Mouse (Mus musculus) heart, postnatal 0 days (tissue): Measurements from ENCODE around the gene 2210010C04Rik. TPM values are rescaled to one million over a fixed set of nuclear protein-coding genes. Genes with fewer than 3 reads are reported as not detected.

Experiments used
- ATAC-seq: fragments of 200-750 bp; cut with Nextera tagmentation; 2 replicates; pipeline ENCODE4 v1.8.0; 2017; ENCODE audit warnings: low read depth, moderate number of reproducible peaks, moderate library complexity; ENCODE audit not compliant: insufficient read depth
- DNase-seq: peaks from one replicate; pipeline ENCODE4 v3.0.0-alpha.2; 2016; ENCODE audit warnings: low spot score
- H3K27ac ChIP-seq: fragments of 300-500 bp; sonication (generic); 2 replicates; pipeline ENCODE4 v1.5.1; 2014; ENCODE audit warnings: low read depth, mild to moderate bottlenecking
- H3K27me3 ChIP-seq: fragments of 300-500 bp; sonication (generic); 2 replicates; pipeline ENCODE4 v1.6.1; 2014; ENCODE audit warnings: low read length, mixed read lengths; ENCODE audit not compliant: control insufficient read depth, insufficient read depth
- H3K36me3 ChIP-seq: fragments of 300-500 bp; sonication (generic); replicated peaks from 2 replicates; pipeline ENCODE4 v1.6.1; 2014; ENCODE audit warnings: low read length, mixed read lengths; ENCODE audit not compliant: control insufficient read depth, insufficient read depth
- H3K4me1 ChIP-seq: fragments of 300-500 bp; sonication (generic); 2 replicates; pipeline ENCODE4 v1.6.1; 2014; ENCODE audit warnings: antibody characterized with exemption; ENCODE audit not compliant: control insufficient read depth, insufficient read depth
- H3K4me2 ChIP-seq: fragments of 300-500 bp; sonication (generic); 2 replicates; pipeline ENCODE4 v1.6.1; 2014; ENCODE audit warnings: low read depth, mild to moderate bottlenecking, low read length, moderate library complexity
- H3K4me3 ChIP-seq: fragments of 300-500 bp; sonication (generic); 2 replicates; pipeline ENCODE4 v1.5.1; 2014; ENCODE audit warnings: low read depth, low read length
- H3K9ac ChIP-seq: fragments of 300-500 bp; sonication (generic); replicated peaks from 2 replicates; pipeline ENCODE4 v1.6.1; 2014; ENCODE audit warnings: low read depth, low read length, mixed read lengths
- H3K9me3 ChIP-seq: fragments of 300-500 bp; sonication (generic); replicated peaks from 2 replicates; pipeline ENCODE4 v1.6.1; 2016; ENCODE audit warnings: low read length; ENCODE audit not compliant: control insufficient read depth
- CTCF ChIP-seq: IDR thresholded peaks from 2 replicates; pipeline ENCODE4 v1.5.1; 2016; ENCODE audit warnings: antibody characterized with exemption, control low read depth, low read depth
- EP300 ChIP-seq: IDR thresholded peaks from 2 replicates; pipeline ENCODE4 v1.6.1; 2016; ENCODE audit warnings: antibody characterized with exemption, low read depth
- WGBS: fragments of 180-500 bp; shearing (Covaris S2); extraction: QIAGEN DNeasy Blood & Tissue Kit; methylation state at CpG from one replicate; pipeline ENCODE4 v1.1.7; 2014; 5-methylcytosine and 5-hydroxymethylcytosine counted together
- polyA plus RNA-seq: library from polyadenylated mRNA; unstranded; fragments of >200 nt; fragmentation: Nextera tagmentation; extraction: Ambion mirVana; gene quantifications from 2 replicates; pipeline ENCODE4 v1.2.1, GENCODE M21; 2015
- total RNA-seq: library from RNA; depleted of rRNA; stranded (reverse); fragments of >200 nt; gene quantifications from 2 replicates; pipeline ENCODE4 v1.2.3, GENCODE M21; 2014; ENCODE audit warnings: low replicate concordance

2210010C04Rik gene
- total and polyA plus RNA-seq, 2 experiments from 2014 or later: not detected

- no peak overlapping the region for H3K4me2 ChIP-seq
- DNase-seq (no peak), ATAC-seq (no peak)
- H3K27me3 ChIP-seq: no peaks in the 10 kb centered on the region
- no peaks in the 10 kb centered on the region for H3K36me3 ChIP-seq
- H3K4me1 ChIP-seq: no peaks in the 10 kb centered on the region
- no peaks in the 10 kb centered on the region for H3K9me3 ChIP-seq
- TF ChIP-seq EP300 (no peak), CTCF (no peak)
- no peak overlapping the region for H3K4me3 ChIP-seq
- 63% methylated on average over 6 of the region's 6 CpGs for WGBS
- H3K9ac ChIP-seq: no peak overlapping the region
- H3K27ac ChIP-seq: no peak overlapping the region
Observed at GRCm38 (mm10) chr6:41032802-41033201, 2.5 kb downstream of the 2210010C04Rik start.

GRCm38 (mm10) chr6:41032231-41032630, 3.1 kb downstream of the 2210010C04Rik start:
- Histone ChIP-seq H3K27ac (no peak overlapping the region), H3K4me1 (no peaks in the 10 kb centered on the region), H3K9ac (no peak overlapping the region), H3K27me3 (no peaks in the 10 kb centered on the region), H3K36me3 (no peaks in the 10 kb centered on the region), H3K4me2 (no peak overlapping the region), H3K9me3 (no peaks in the 10 kb centered on the region), H3K4me3 (no peak overlapping the region)
- 70% methylated on average over 3 of the region's 3 CpGs for WGBS
- no peak for ATAC-seq
- DNase-seq: no peak
- TF ChIP-seq CTCF (no peak), EP300 (no peak)

GRCm38 (mm10) chr6:41030821-41031220, 4.5 kb downstream of the 2210010C04Rik start:
- DNase-seq (no peak), ATAC-seq (no peak)
- Histone ChIP-seq H3K9me3 (no peaks in the 10 kb centered on the region), H3K4me2 (no peak overlapping the region), H3K4me1 (no peaks in the 10 kb centered on the region), H3K27me3 (no peaks in the 10 kb centered on the region), H3K27ac (no peak overlapping the region), H3K36me3 (no peaks in the 10 kb centered on the region), H3K4me3 (no peak overlapping the region), H3K9ac (no peak overlapping the region)
- no peak for TF ChIP-seq EP300
- no peak for TF ChIP-seq CTCF
- 72% methylated on average over 3 of the region's 3 CpGs for WGBS

GRCm38 (mm10) chr6:41027053-41027452, 8.3 kb downstream of the 2210010C04Rik start:
- Histone ChIP-seq H3K27me3 (no peaks in the 10 kb centered on the region), H3K4me2 (no peak overlapping the region), H3K4me3 (no peak overlapping the region), H3K36me3 (no peaks in the 10 kb centered on the region), H3K9me3 (no peaks in the 10 kb centered on the region), H3K27ac (peak overlapping the region; percentile 55; the same call in 1 of the 2 replicates), H3K9ac (no peak overlapping the region), H3K4me1 (no peaks in the 10 kb centered on the region)
- peak; percentile 21 for DNase-seq
- WGBS: 21% methylated on average over 2 of the region's 2 CpGs
- ATAC-seq: no peak; the same call in 1 of the 2 replicates
- TF ChIP-seq CTCF (no peak), EP300 (no peak)

GRCm38 (mm10) chr6:41025873-41026650, 9.2 kb downstream of the 2210010C04Rik start:
- no peak overlapping the region for H3K4me3 ChIP-seq
- H3K27me3 ChIP-seq: no peaks in the 10 kb centered on the region
- no peak overlapping the region for H3K4me2 ChIP-seq
- DNase-seq (no peak), ATAC-seq (no peak)
- 45% methylated on average over 2 of the region's 2 CpGs for WGBS
- TF ChIP-seq EP300 (no peak), CTCF (no peak)
- H3K36me3 ChIP-seq: no peaks in the 10 kb centered on the region
- no peaks in the 10 kb centered on the region for H3K4me1 ChIP-seq
- no peaks in the 10 kb centered on the region for H3K9me3 ChIP-seq
- H3K27ac ChIP-seq: peak overlapping the region; percentile 55
- no peak overlapping the region for H3K9ac ChIP-seq

GRCm38 (mm10) chr6:41019140-41019539, 16.2 kb downstream of the 2210010C04Rik start:
- no peak for DNase-seq
- Histone ChIP-seq H3K27me3 (no peaks in the 10 kb centered on the region), H3K36me3 (no peaks in the 10 kb centered on the region), H3K9ac (no peak overlapping the region), H3K4me1 (no peaks in the 10 kb centered on the region), H3K4me2 (no peak overlapping the region), H3K27ac (no peak overlapping the region), H3K9me3 (no peaks in the 10 kb centered on the region), H3K4me3 (no peak overlapping the region)
- WGBS: 67% methylated on average over 2 of the region's 2 CpGs
- ATAC-seq: no peak
- TF ChIP-seq EP300 (no peak), CTCF (no peak)
